Mouse (Mus musculus) midbrain, embryonic 10.5 days (tissue): Measurements from ENCODE around the gene Alyref2. TPM values are rescaled to one million over a fixed set of nuclear protein-coding genes. Genes with fewer than 3 reads are reported as not detected.

ENCODE experiments used
- DNase-seq: peaks from one replicate; pipeline ENCODE4 v3.0.0-alpha.2; 2017; ENCODE audit warnings: low spot score
- H3K27ac ChIP-seq: fragments of 300-500 bp; sonication (generic); replicated peaks from 2 replicates; pipeline ENCODE4 v1.5.1; 2016; ENCODE audit warnings: mild to moderate bottlenecking
- H3K27me3 ChIP-seq: fragments of 300-500 bp; sonication (generic); 2 replicates; pipeline ENCODE4 v1.6.1; 2016; ENCODE audit warnings: low read depth, mild to moderate bottlenecking; ENCODE audit not compliant: poor library complexity, severe bottlenecking
- H3K36me3 ChIP-seq: fragments of 300-500 bp; sonication (generic); 2 replicates; pipeline ENCODE4 v1.6.1; 2016; ENCODE audit warnings: mild to moderate bottlenecking, moderate library complexity
- H3K4me1 ChIP-seq: fragments of 300-500 bp; sonication (generic); 2 replicates; pipeline ENCODE4 v1.6.1; 2016
- H3K4me3 ChIP-seq: fragments of 300-500 bp; sonication (generic); 2 replicates; pipeline ENCODE4 v1.5.1; 2016; ENCODE audit warnings: mild to moderate bottlenecking, moderate library complexity
- H3K9me3 ChIP-seq: fragments of 300-500 bp; sonication (generic); replicated peaks from 2 replicates; pipeline ENCODE4 v1.6.1; 2016; ENCODE audit warnings: mild to moderate bottlenecking
- WGBS: fragments of 180-500 bp; shearing (Covaris S2); methylation state at CpG from one replicate; pipeline ENCODE4 v1.1.7; 2016; 5-methylcytosine and 5-hydroxymethylcytosine counted together
- polyA plus RNA-seq: library from polyadenylated mRNA; unstranded; fragments of >200 nt; fragmentation: Nextera tagmentation; extraction: Ambion mirVana; gene quantifications from 2 replicates; pipeline ENCODE4 v1.2.1, GENCODE M21; 2016

The Alyref2 gene
- polyA plus RNA-seq, 1 experiment from 2014 or later, result 10.5 TPM

GRCm38 (mm10) chr1:171553359-171554341 lies 50.4 kb downstream of the Alyref2 start:
- Histone ChIP-seq H3K27me3 (no peaks in the 10 kb centered on the region), H3K4me3 (no peak overlapping the region), H3K4me1 (peaks cover 5% of the 10 kb centered on the region; the same call in 1 of the 2 replicates), H3K36me3 (no peaks in the 10 kb centered on the region), H3K27ac (no peak overlapping the region), H3K9me3 (0 out of 2 replicates have a peak, but pooled peaks cover 4% of the 10 kb centered on the region)
- DNase-seq, result no peak
- 89% methylated on average over 11 of the region's 11 CpGs for WGBS

Other genes with a start within 250 kb of the Alyref2 start
- gene B4galt3, start 233.2 kb upstream of the Alyref2 start, polyA plus RNA-seq, result 63.5 and 69.5 TPM in 2 replicates
- gene Ppox, start 222.3 kb upstream of the Alyref2 start, polyA plus RNA-seq, result 53.0 and 63.9 TPM in 2 replicates
- gene Usp21, start 215.5 kb upstream of the Alyref2 start, polyA plus RNA-seq, result 102 and 109 TPM in 2 replicates
- 102 and 108 TPM in 2 replicates for gene Ufc1, start 208.5 kb upstream of the Alyref2 start, polyA plus RNA-seq
- gene Dedd, start 174.3 kb upstream of the Alyref2 start, polyA plus RNA-seq, result 48.5 and 48.9 TPM in 2 replicates
- 39.4 and 43.5 TPM in 2 replicates for gene Nit1, start 157.8 kb upstream of the Alyref2 start, polyA plus RNA-seq
- gene Pfdn2, start 157.8 kb upstream of the Alyref2 start, polyA plus RNA-seq, result 146 and 155 TPM in 2 replicates
- gene Klhdc9, start 142.7 kb upstream of the Alyref2 start, polyA plus RNA-seq, result 1.8 and 2.3 TPM in 2 replicates
- gene Nectin4, start 133.4 kb upstream of the Alyref2 start, polyA plus RNA-seq, result 0.60 and 1.2 TPM in 2 replicates
- gene Arhgap30, start 114.5 kb upstream of the Alyref2 start, polyA plus RNA-seq, result 0.69 and 0.87 TPM in 2 replicates
- 138 and 161 TPM in 2 replicates for gene Usf1, start 92.2 kb upstream of the Alyref2 start, polyA plus RNA-seq
- 8.4 and 9.6 TPM in 2 replicates for gene Tstd1, start 84.6 kb upstream of the Alyref2 start, polyA plus RNA-seq
- gene F11r, start 65.9 kb upstream of the Alyref2 start, polyA plus RNA-seq, result 14.0 TPM in 2 replicates
- gene Itln1, start 31.8 kb downstream of the Alyref2 start, polyA plus RNA-seq, result not detected in 2 replicates
- 0.06 TPM in 1 of 2 replicates, not detected in the other for gene Cd244a, start 55.7 kb downstream of the Alyref2 start, polyA plus RNA-seq
- 0.05 TPM in 1 of 2 replicates, not detected in the other for gene Ly9, start 103.9 kb downstream of the Alyref2 start, polyA plus RNA-seq
- gene Slamf7, start 149.6 kb downstream of the Alyref2 start, polyA plus RNA-seq, result not detected in 2 replicates
- 0.32 and 0.60 TPM in 2 replicates for gene Cd48, start 178.5 kb downstream of the Alyref2 start, polyA plus RNA-seq